Mouse (Mus musculus): ENCODE data around the gene Cep112.

DNA sequence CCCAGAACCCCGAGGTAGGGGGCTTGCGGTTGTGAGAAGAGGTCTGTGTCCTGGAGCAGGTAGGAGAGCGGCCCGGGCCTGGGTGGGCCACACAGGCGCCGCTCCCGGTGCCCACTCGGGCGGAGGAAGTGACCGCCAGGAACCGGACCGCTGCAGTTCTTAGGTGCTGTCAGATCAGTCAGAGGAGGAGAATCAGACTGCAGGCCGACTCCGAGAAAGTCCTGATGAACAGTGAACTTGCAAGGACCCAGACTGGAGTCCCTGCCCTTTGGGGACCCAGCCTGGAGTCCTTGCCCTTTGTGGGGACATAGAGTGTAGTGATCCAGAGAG, 565 bp downstream of the Cep112 start:
- TF ChIP-seq GATA1 (IDR thresholded peaks at IDR 0.05; ENCODE audit: borderline replicate concordance, low read length) = no peak
- TF ChIP-seq FLI1 (IDR thresholded peaks at IDR 0.05; ENCODE audit: low read length) = no peak

All from megakaryocyte, embryonic 14.5 days (primary cell).